Mouse (Mus musculus) adrenal gland, postnatal 36 days (tissue): ENCODE measurements around the gene Il25. TPM values are rescaled to one million over a fixed set of nuclear protein-coding genes. Genes with fewer than 3 reads are reported as not detected.

Experiments used
- DNase-seq, 2 experiments: peaks; one replicate each; pipeline ENCODE4 v3.0.0; 2021; ENCODE audit warnings: mixed read lengths in 1 of 2
- long read RNA-seq, 2 experiments: library from polyadenylated mRNA; stranded (forward); transcript quantifications; one replicate each; pipeline ENCODE4 v2.0.0; 2021; ENCODE audit warnings: borderline sequencing depth in 2 of 2
- total RNA-seq, 2 experiments: library from RNA; stranded (reverse); gene quantifications; 2 replicates each; pipeline ENCODE4 v1.2.3; 2021

Gene Il25
- total RNA-seq = not detected
- long read RNA-seq, experiment 1 = 0 reads
- long read RNA-seq, experiment 2 = 0 reads

DNA sequence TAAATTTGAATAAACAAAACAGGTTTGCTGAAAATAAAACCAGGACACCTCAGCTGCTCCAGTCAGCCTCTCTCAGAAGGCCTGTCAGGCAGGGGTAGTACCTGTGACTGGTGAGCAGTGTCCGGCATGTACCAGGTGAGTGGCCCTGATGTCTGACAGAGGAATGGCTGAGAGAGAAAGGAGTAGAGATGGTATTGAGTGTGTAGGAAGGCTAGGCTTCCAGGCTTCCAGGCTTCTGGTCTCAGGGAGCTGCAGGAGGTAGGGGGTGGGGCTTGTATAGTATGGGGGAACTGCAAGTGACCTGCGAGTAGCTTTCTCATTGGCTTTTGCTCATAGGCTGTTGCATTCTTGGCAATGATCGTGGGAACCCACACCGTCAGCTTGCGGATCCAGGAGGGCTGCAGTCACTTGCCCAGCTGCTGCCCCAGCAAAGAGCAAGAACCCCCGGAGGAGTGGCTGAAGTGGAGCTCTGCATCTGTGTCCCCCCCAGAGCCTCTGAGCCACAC is at the start of gene Il25:
Gene Il25 (plus strand): TSS at position 51 of the 506 bp plus-strand sequence.
- DNase-seq = no peak

DNA sequence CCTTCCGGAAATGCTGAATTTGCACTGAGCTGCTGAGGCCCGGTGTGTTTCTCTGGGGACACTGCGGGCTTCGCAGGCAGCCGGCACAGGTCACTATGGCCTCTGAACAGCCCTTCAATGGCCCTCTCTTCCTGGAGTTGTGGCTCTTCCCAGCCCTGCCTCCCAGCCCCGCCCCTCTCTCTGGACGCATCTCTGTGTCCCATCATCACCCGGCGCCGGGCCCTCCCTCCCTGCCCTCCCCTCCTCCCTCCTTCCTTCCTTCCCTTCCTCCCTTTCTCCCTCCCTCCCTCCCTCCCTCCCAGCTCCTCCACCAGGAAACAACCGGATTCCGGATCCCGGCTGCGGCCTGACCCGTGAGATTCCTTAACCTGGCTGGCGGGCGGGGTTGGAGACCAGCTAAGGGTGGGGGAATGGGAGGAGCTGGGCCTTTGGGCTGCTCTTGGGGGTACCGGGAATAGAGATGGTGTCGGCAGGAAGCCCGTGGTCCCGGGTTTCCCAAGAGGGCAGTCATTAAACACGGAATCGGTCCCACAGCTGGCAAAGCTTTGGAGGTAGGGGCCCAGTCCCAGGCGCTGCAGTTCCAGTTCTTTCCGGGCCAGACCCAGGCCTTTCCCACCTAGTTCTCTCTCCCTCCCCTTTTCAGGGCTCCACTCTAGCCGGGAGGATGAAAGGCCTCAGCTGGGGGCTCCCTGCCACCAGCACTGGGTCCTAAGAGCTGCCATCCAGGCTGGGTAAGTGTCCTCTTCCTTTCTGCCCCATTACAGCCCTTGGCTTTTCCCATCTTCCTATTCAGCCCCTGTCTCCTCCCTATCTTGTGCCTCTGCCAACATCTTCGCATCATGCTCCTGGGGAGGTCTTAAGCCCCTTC is 49.1 kb upstream of the Il25 start, which contains the start of the genes Bcl2l2 and Gm20521:
Gene Bcl2l2 (plus strand): TSS at position 224 of the 868 bp plus-strand sequence.
Gene Gm20521 (plus strand): TSS at position 288 of the 868 bp plus-strand sequence.
- DNase-seq = peak; percentile 89 to 94

DNA sequence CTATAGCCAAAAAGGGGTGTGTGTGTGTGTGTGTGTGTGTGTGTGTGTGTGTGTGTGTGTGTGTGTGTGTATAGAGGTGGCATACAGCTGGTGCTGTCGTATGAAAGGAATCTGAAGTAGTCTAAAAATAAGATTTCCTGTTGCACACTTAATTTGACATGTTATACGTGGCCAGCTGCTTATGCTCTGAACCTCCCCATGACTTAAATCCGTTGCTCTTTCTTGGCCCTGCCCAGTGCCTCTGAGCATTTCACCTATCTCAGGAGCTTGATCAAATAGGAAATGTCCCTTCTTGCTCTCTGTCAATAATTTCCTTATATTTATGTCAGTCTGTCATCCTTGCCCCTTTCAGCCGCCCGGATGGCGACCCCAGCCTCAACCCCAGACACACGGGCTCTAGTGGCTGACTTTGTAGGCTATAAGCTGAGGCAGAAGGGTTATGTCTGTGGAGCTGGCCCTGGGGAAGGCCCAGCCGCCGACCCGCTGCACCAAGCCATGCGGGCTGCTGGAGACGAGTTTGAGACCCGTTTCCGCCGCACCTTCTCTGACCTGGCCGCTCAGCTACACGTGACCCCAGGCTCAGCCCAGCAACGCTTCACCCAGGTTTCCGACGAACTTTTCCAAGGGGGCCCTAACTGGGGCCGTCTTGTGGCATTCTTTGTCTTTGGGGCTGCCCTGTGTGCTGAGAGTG is 48.3 kb upstream of the Il25 start:
- no peak for DNase-seq

DNA sequence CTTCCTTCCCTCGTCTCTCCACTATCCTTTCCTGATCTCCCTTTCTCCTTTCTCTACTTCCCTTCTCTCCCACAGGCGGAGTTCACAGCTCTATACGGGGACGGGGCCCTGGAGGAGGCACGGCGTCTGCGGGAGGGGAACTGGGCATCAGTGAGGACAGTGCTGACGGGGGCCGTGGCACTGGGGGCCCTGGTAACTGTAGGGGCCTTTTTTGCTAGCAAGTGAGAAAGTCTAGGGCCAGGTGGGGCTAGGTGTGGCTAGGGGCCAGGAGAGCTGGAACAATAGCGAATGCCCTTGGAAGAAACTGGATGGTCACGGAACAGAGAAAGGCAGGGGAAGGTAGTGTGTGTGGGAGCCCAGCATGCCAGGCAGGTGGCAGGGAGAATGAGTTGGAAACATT is 47.2 kb upstream of the Il25 start:
- no peak for DNase-seq

DNA sequence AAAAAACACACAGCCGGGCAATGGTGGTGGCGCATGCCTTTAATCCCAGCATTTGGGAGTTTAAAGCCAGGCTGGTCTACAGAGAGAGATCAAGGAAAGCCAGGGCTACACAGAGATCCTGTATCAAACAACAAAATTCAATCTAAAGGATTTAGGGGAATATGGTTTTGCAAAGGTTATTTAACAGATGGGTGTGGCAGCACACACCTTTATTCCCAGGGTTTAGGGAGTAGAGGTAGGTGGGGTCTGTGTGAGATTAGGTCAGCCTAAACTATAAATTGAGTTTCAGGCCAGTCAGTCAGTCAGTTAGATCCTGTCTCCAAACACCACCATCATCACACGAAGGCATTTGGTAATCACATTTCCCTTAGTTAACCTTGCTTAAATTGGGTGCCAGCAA is 40.3 kb upstream of the Il25 start, which contains the start of gene Pabpn1:
Gene Pabpn1 (plus strand): TSS at position 301 of the 400 bp plus-strand sequence.
- DNase-seq = no peak

DNA sequence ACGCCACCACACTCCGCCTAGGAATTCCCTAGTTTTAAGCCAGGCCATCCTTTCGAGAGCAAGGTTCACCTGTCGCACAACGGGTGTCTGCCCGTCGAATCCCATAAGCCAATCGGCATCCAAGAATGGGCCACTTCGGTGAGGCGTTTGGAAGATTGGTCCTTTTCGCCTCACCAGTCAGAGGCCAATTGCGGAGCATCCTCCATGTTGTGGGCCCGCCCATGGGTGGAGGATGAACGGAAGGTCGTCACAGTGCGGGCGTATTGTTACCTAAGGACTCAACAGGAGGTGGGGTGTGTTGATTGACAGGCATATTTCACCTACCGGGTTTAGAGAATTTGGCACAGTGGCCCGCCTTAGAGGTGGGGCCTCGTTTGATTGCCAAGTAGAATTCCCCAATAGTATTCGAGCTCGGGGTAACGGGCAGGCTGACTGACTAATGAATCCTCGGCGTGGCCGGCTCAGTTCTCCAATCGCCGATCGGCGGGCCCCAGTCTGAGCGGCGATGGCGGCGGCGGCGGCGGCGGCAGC is 38.8 kb upstream of the Il25 start:
- peak; percentile 96 to 97 for DNase-seq

DNA sequence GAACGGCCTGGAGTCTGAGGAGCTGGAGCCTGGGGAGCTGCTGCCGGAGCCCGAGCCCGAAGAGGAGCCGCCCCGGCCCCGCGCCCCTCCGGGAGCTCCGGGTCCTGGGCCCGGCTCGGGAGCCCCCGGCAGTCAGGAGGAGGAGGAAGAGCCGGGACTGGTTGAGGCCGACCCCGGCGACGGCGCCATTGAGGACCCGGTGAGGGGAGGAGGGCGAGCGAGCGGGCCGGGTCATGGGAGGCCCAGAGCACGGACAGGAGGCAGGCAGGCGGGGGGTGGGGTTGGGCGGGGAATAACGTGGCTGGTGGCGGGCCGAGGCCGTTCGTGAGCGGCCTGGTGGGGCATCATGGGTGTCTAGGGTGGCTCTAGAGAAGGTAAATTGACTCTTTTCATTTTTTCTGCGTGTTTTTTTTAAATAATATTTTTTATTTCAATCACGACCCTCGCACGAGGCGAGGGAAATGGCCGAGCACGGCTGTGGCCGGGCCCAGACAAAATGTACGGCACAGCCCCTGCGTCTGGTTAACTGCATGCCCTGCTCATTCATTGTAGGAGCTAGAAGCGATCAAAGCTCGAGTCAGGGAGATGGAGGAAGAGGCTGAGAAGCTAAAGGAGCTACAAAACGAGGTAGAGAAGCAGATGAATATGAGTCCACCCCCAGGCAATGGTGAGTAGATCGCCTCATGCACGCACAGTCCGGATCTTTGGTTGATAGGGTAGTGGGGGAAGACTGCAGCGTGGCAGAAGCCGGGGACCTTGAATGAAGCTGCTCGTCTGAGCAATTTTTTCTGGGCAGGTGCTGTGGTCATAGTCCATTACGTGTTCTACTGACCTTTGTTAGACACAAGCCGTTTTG is 38.0 kb upstream of the Il25 start:
- peak; percentile 77 to 82 for DNase-seq

DNA sequence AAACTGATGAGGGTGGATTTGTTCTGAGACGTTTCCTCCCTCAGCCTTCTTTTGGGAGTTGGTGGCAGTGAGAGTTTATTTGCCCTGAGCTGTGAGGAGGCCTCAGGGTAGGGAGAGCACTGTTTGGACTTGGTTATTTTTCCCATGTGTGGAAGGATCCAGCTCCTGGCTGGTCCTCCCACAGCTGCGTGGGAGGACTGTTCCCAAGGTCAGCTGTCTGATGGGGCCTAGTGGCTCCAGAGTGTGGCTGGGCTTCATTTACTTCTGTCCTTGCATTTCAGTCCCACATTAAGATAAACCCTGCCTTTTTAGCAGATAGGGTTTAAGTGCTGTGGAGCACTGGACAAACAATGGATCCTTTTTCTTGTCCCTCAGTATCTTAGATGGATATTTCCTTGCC is 35.0 kb upstream of the Il25 start:
- DNase-seq = no peak

DNA sequence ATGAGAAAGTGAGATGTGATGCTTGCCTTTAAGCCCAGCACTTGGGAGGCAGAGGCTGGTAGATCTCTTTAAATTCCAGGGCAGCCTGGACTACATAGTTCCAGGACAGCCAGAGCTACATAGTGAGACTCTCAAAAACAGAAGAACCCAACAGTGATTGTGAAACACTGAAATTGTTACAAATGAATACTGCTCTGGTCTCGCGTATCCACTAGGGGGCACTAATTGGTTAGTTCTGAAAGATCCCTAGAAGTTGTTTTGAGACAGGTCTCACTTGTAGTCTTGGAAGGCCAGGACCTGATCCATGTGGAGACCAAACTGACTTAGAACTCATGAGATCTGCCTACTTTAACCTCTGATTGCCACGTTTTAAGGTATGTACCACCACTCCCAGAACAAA is 32.1 kb upstream of the Il25 start:
- DNase-seq = peak; percentile 58 to 70

DNA sequence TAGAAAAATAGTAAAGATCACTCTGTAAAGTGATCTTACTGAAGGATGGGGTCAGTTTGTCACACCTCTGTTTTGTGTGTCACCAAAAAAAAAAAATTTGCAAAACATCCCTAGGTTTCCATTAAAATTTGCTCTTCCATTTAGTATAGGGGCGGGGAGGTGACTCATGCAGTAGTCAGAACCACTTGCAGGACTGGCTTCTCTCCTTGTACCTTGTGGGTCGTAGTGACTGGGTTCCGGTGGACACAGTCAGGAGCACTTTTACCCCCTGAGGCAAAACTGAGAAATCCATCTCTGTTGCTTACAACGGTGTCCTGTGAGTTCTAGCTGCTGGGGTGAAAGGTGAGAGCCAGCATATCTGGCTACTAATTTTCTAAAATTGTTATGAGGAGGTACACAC is 28.9 kb upstream of the Il25 start:
- DNase-seq = no peak

DNA sequence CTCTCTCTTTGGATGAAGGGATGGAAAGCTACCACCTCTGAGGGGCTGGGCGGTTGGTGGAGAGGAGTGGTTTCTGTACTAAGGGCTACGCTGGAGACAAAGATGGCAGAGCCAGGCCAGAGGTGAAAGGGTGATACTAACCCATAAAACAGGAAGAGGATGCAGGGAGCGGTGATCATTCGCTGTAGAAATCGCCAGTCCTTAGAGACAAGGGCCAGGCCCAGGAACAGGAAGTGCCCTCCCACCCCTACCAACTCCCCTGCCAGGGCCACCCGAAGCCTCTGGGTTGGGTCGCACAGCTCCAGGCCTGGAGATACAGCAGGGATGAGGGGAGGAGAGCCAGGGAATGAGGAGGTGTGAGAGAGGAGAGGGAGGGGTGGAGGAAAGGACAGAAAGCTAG is 23.8 kb upstream of the Il25 start:
- DNase-seq = no peak

DNA sequence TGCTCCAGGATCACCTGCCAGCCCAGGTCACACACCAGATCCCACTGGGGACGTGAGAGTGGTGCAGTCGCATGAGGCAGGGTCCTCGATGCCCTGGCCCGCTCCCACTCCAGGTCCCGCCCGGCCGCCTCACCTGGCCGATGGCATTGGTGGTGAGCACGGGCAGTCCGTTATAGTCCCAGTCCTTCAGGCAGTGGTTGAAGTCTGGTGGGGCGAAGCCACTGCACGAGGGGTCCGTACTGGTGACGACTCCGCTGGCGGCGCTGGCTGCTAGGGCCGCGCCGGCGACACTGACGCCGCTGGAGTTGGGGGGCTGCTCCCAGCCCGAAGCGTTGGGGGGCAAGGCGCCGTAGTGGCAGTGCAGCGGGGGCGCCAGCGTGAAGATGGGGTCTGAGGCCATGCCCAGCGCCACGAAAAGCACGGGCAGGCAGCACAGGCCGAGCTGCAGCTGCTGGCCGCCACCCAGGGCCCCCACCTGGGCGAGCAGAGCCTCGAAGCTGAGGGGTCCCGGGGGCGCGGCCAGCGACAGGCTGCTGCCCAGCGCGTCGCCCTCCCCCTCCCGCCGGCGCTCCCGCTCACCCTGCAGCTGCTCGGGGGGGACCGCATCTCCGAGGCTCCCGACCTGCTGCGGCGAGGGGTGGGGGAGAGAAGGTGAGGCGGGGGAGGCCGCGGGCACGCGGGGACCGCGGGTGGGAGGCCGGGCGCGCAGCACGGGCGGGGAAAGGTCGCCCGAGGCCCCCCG is 20.2 kb upstream of the Il25 start:
- DNase-seq = peak in 1 of 2 experiments; percentile 46

DNA sequence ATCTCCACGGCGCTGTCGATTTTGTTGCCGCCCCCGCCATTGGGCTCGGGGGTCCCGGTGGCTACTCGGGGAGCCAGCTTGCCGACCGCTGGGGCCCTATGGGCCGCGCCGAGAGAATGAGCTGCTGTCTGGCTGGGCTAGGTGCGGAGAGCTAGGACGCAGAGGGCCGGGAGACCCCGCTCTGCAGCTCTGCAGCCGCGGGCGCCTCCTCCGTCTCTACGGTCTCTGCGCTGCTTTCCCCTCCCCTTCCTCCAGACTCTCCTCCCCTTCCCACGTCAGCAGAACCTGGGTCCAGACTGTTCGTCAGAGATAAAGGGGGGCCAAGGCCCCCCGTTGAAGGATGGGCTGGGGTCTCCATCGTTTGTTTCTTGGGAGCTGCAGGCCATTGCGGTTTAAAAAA is 19.6 kb upstream of the Il25 start, which contains the start of gene Slc22a17:
Gene Slc22a17 (minus strand): TSS at position 247 of the 400 bp plus-strand sequence.
- DNase-seq = peak; percentile 76 to 84

DNA sequence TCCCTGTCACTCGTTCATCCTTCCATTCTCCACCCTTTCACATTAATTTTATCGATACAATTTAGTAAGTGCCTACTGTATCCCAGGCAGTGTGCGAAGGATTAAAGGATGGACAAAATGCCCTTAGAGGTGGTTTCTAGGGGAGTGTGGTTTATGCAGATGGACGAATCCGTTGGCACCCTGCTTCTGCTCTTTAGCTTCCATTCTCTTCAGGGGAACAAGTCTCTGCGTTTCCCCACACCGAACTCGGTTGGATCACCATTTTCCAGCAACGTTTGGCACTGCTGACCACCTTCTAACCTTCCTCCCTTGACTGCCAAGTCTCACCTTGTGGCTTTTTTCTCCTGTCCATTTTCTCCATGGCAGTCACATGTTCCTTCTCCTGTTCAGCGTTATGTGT is 19.2 kb upstream of the Il25 start:
- DNase-seq = no peak

DNA sequence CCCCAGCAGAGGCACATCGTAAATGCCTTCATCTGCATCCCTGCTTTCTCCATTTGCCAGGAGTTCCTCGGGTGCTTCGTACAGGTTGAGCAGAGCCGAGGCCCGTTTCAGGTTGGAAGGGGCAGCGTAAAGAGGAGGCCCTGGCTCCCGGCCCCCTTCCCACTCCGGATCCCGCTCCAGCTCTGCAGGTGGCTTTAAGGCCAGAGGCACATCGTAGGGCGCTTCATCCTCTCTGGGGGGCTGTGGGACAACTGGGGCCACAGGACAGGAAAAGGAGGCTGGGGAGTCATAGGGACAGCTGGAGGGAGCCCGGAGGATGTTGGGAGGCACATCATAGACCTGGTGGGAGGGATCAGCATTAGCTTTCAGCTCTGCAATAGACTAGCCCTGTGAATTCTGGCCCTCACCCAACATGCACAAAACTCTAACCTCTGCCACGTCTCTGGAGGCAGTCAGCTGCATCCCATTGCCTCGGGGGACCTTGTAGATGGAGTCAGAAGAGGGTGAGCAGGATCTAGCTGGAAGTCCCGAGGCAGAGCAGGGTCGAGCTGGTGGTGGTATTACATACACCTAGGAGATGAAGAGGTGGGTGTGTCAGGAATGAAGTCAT is 12.3 kb upstream of the Il25 start:
- DNase-seq = no peak

DNA sequence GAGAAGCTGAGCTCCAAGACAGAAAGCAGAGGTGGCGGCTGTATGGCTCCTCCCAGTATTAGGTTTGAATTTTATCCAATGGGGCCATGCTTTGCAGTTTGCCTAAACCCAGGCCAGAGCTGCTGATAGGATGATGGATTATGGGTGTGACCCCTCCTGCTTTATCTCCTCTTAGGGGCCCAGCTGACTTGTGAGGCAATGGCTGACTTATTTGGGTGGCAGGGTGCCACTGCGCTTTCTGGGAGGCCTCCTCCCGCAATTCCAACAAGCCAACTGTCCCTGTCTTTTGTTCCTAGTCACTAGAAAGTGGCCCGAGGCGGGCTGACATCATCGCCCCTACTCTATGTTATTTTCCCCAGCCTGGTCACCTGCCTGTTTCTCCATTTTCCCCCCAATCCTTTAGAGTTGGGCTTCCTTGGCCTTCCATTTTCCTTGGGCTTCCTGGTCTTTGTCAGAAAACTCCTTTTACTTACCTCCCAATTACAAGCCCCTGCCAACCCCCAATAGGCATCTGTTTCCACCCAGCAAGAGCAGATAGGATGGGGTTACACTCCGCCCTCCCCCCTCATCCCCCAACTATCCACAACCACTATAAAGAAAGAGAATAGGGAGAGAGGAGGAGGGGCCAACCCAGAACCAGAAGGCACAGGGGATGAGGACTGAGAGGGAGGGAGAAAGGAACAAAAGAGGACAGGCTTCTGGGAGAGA is 7.7 kb upstream of the Il25 start:
- DNase-seq = no peak

DNA sequence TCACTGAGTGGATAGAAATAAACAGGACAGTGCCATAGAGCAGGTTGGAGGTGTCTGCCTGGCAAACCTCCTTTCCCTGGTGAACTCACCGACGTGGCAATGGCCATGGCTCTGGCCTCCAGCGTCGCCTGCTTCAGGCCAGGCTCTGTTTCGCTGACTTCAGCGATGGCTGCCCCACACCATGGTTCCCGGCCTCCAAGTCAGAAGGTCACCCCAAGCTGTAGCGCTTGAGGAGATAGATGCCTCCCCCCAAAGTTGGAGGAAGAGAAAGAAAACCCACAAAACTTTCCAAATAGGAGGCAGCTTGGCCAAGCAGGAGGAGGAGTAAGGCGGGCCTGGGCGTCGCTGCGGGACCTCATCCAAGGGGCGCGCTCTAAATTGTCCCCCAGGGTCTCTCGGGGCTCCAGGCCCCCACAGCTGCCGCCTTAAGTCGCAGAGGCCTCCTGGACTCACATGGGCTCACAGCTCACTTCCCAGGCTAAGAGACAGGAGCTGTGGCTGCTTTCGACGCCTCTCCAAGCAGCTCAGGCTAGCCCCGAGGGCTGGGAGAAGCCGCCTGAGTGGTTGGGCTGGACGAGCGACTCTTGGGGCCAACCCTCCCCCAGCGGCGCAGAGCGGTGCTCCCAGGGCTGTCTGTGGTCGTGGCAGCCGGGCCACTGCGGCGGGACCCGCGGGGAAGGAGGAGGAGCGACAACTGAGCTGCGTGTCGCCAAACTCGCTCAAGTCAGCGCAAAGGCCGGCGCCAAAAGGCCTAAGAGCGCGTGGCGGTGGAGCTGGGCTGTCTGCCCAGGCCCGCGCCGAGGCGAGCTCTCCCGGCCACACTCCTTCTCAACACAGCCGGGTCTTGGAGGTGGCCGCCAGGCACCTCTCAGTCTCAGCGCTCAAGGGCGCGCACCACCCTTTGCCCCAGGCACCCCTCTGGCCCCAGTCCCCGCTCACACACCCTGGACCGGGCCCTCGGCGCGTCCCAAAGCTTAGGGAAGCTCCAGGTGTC is 6.8 kb upstream of the Il25 start, which contains the start of gene Efs:
Gene Efs (minus strand): TSS at position 778 of the 994 bp plus-strand sequence.
- peak; percentile 51 to 62 for DNase-seq
